Mouse (Mus musculus) MEL (cell line): ENCODE data around the gene Lrrc7. TPM values are rescaled to one million over a fixed set of nuclear protein-coding genes. Genes with fewer than 3 reads are reported as not detected.

ENCODE experiments used
- DNase-seq: peaks from one replicate; pipeline ENCODE4 v3.0.0; 2011; ENCODE audit warnings: low read depth, low spot score
- H3K27ac ChIP-seq: 2 replicates; pipeline ENCODE4 v1.5.1; 2012; ENCODE audit warnings: low read depth, mild to moderate bottlenecking, control low read depth, low read length, moderate library complexity; ENCODE audit not compliant: control insufficient read depth
- H3K27me3 ChIP-seq, 2 experiments: fragments of 150-350 bp in 1 of 2; sonication (generic) in 1 of 2; 2 replicates each; pipeline ENCODE4 v1.6.1; 2012; ENCODE audit warnings: low read length in 2 of 2, mild to moderate bottlenecking in 2 of 2, improper control_type of control experiment in 1 of 2, moderate library complexity in 1 of 2; ENCODE audit not compliant: insufficient read depth in 2 of 2, control insufficient read depth in 1 of 2
- H3K36me3 ChIP-seq, 2 experiments: 2 replicates each; pipeline ENCODE4 v1.6.1; 2012 to 2014; ENCODE audit warnings: low read length in 2 of 2, improper control_type of control experiment in 1 of 2, inconsistent platforms in 1 of 2, mild to moderate bottlenecking in 1 of 2; ENCODE audit not compliant: insufficient read depth in 2 of 2, control insufficient read depth in 1 of 2
- H3K4me1 ChIP-seq, 2 experiments: fragments of 150-350 bp in 1 of 2; sonication (generic) in 1 of 2; 2 replicates each; pipeline ENCODE4 v1.6.1; 2012; ENCODE audit warnings: low read length in 2 of 2, improper control_type of control experiment in 1 of 2, mild to moderate bottlenecking in 1 of 2; ENCODE audit not compliant: insufficient read depth in 2 of 2, control insufficient read depth in 1 of 2
- H3K4me3 ChIP-seq, 2 experiments: fragments of 150-350 bp in 1 of 2; sonication (generic) in 1 of 2; 2 replicates each; pipeline ENCODE4 v1.5.1; 2012; ENCODE audit warnings: low read depth in 2 of 2, low read length in 2 of 2, mild to moderate bottlenecking in 2 of 2, moderate library complexity in 2 of 2, control low read depth in 1 of 2, improper control_type of control experiment in 1 of 2; ENCODE audit not compliant: control insufficient read depth in 1 of 2, insufficient read depth in 1 of 2
- H3K79me2 ChIP-seq: 2 replicates; pipeline ENCODE4 v1.6.1; 2012; ENCODE audit warnings: mild to moderate bottlenecking, low read length, moderate library complexity; ENCODE audit not compliant: control insufficient read depth, poor library complexity, insufficient read depth
- H3K9ac ChIP-seq: 2 replicates; pipeline ENCODE4 v1.6.1; 2012; ENCODE audit warnings: low read depth, mild to moderate bottlenecking, control low read depth, low read length, moderate library complexity; ENCODE audit not compliant: control insufficient read depth, poor library complexity, severe bottlenecking
- H3K9me3 ChIP-seq: fragments of 150-350 bp; sonication (generic); replicated peaks from 2 replicates; pipeline ENCODE4 v1.6.1; 2012; ENCODE audit warnings: mild to moderate bottlenecking, low read length, improper control_type of control experiment, moderate library complexity; ENCODE audit not compliant: insufficient read depth
- BHLHE40 ChIP-seq: IDR thresholded peaks from 2 replicates; pipeline ENCODE4 v1.6.1; 2012; ENCODE audit warnings: low read depth, mild to moderate bottlenecking, inconsistent platforms, low read length, improper control_type of control experiment, borderline replicate concordance
- CHD1 ChIP-seq: IDR thresholded peaks from 2 replicates; pipeline ENCODE4 v1.6.1; 2012; ENCODE audit warnings: low read depth, mild to moderate bottlenecking, inconsistent platforms, low read length, improper control_type of control experiment
- CTCF ChIP-seq, 3 experiments: IDR thresholded peaks in 2 of 3; conservative IDR thresholded peaks in 1 of 3; 2 replicates each; pipeline ENCODE4 v1.5.1; 2011 to 2012; ENCODE audit warnings: low read length in 3 of 3, low read depth in 2 of 3, mild to moderate bottlenecking in 2 of 3, improper control_type of control experiment in 1 of 3, inconsistent platforms in 1 of 3, mixed read lengths in 1 of 3, moderate library complexity in 1 of 3; ENCODE audit not compliant: control insufficient read depth in 1 of 3, insufficient read depth in 1 of 3, poor library complexity in 1 of 3, severe bottlenecking in 1 of 3
- E2F4 ChIP-seq: IDR thresholded peaks from 2 replicates; pipeline ENCODE4 v1.6.1; 2011; ENCODE audit warnings: low read depth, low read length, improper control_type of control experiment, borderline replicate concordance
- EP300 ChIP-seq, 2 experiments: IDR thresholded peaks; 2 replicates each; pipeline ENCODE4 v1.6.1; 2011; ENCODE audit warnings: improper control_type of control experiment in 2 of 2, low read length in 2 of 2, low read depth in 1 of 2, mild to moderate bottlenecking in 1 of 2
- JUND ChIP-seq: IDR thresholded peaks from 2 replicates; pipeline ENCODE4 v1.6.1; 2011; ENCODE audit warnings: low read depth, mild to moderate bottlenecking, improper control_type of control experiment, low read length
- MAZ ChIP-seq: IDR thresholded peaks from 2 replicates; pipeline ENCODE4 v1.6.1; 2012; ENCODE audit warnings: low read depth, mild to moderate bottlenecking, inconsistent platforms, low read length, improper control_type of control experiment
- MYB ChIP-seq: IDR thresholded peaks from 2 replicates; pipeline ENCODE4 v1.6.1; 2011; ENCODE audit warnings: mild to moderate bottlenecking, low read depth, low read length, improper control_type of control experiment
- NELFE ChIP-seq: IDR thresholded peaks from 2 replicates; pipeline ENCODE4 v1.6.1; 2011; ENCODE audit warnings: low read depth, low read length, improper control_type of control experiment
- NRF1 ChIP-seq: IDR thresholded peaks from 2 replicates; pipeline ENCODE4 v1.6.1; 2014; ENCODE audit warnings: low read depth, mild to moderate bottlenecking, inconsistent platforms, low read length, improper control_type of control experiment, moderate library complexity; ENCODE audit not compliant: poor library complexity, insufficient read depth, severe bottlenecking
- POLR2A ChIP-seq, 2 experiments: IDR thresholded peaks; 2 replicates each; pipeline ENCODE4 v1.6.1; 2011 to 2012; ENCODE audit warnings: low read length in 2 of 2, mild to moderate bottlenecking in 2 of 2, control low read depth in 1 of 2, improper control_type of control experiment in 1 of 2, low read depth in 1 of 2, moderate library complexity in 1 of 2; ENCODE audit not compliant: control insufficient read depth in 1 of 2, insufficient read depth in 1 of 2, poor library complexity in 1 of 2
- RAD21 ChIP-seq: IDR thresholded peaks from 2 replicates; pipeline ENCODE4 v1.6.1; 2011; ENCODE audit warnings: mild to moderate bottlenecking, low read depth, low read length, improper control_type of control experiment
- SIN3A ChIP-seq: IDR thresholded peaks from 2 replicates; pipeline ENCODE4 v1.6.1; 2012; ENCODE audit warnings: low read length, improper control_type of control experiment, inconsistent platforms
- SMC3 ChIP-seq: IDR thresholded peaks from 2 replicates; pipeline ENCODE4 v1.6.1; 2011; ENCODE audit warnings: low read depth, low read length, improper control_type of control experiment
- UBTF ChIP-seq: IDR thresholded peaks from 2 replicates; pipeline ENCODE4 v1.6.1; 2012; ENCODE audit warnings: low read depth, mild to moderate bottlenecking, inconsistent platforms, low read length, improper control_type of control experiment, moderate library complexity, borderline replicate concordance; ENCODE audit not compliant: insufficient read depth
- USF2 ChIP-seq, 2 experiments: IDR thresholded peaks; 2 replicates each; pipeline ENCODE4 v1.6.1; 2011 to 2012; ENCODE audit warnings: improper control_type of control experiment in 2 of 2, low read length in 2 of 2, borderline replicate concordance in 1 of 2, inconsistent platforms in 1 of 2, low read depth in 1 of 2, mild to moderate bottlenecking in 1 of 2; ENCODE audit not compliant: insufficient read depth in 1 of 2
- ZC3H11A ChIP-seq: IDR thresholded peaks from 2 replicates; pipeline ENCODE4 v1.6.1; 2012; ENCODE audit warnings: low read depth, mild to moderate bottlenecking, inconsistent platforms, low read length, improper control_type of control experiment
- polyA plus RNA-seq, 2 experiments: library from polyadenylated mRNA; stranded (reverse) in 1 of 2; unstranded in 1 of 2; fragments of >175 nt in 1 of 2; fragments of >200 nt in 1 of 2; gene quantifications; 2 replicates each; pipeline versions ENCODE4 v1.2.1 to v1.2.4; 2012; ENCODE audit warnings: low replicate concordance in 2 of 2, low read depth in 1 of 2; ENCODE audit not compliant: insufficient read length in 2 of 2, insufficient read depth in 1 of 2, missing spikeins in 1 of 2
- total RNA-seq: library from RNA; depleted of rRNA; stranded (reverse); fragments of 300-350 nt; gene quantifications from 2 replicates; pipeline ENCODE4 v1.2.3, GENCODE M21; 2012

Gene Lrrc7
- total and polyA plus RNA-seq, 3 experiments, result not detected

GRCm38 (mm10) chr3:158387413-158388075 is 174.5 kb downstream of the Lrrc7 start:
- Histone ChIP-seq H3K79me2 (no peaks in the 10 kb centered on the region), H3K36me3 (no peaks in the 10 kb centered on the region), H3K4me1 (no peaks in the 10 kb centered on the region), H3K27me3 (no peaks in the 10 kb centered on the region), H3K4me3 (no peak overlapping the region), H3K9me3 (no peaks in the 10 kb centered on the region), H3K9ac (no peak overlapping the region)
- DNase-seq, result no peak
- TF ChIP-seq NRF1 (no peak), POLR2A (IDR thresholded peaks at IDR 0.05; ENCODE audit: control insufficient read depth in 1 of 2, insufficient read depth in 1 of 2, low read depth in 1 of 2, low read length in 2 of 2, poor library complexity in 1 of 2) (no peak), EP300 (IDR thresholded peaks at IDR 0.05; ENCODE audit: low read depth in 1 of 2, low read length in 2 of 2) (no peak), USF2 (IDR thresholded peaks at IDR 0.05; ENCODE audit: borderline replicate concordance in 1 of 2, insufficient read depth in 1 of 2, low read depth in 1 of 2, low read length in 2 of 2) (no peak), SIN3A (no peak), BHLHE40 (no peak), SMC3 (no peak), UBTF (no peak)
- TF ChIP-seq, all 39 proteins: peak for 0
- no peak overlapping the region for H3K27ac ChIP-seq

DNA sequence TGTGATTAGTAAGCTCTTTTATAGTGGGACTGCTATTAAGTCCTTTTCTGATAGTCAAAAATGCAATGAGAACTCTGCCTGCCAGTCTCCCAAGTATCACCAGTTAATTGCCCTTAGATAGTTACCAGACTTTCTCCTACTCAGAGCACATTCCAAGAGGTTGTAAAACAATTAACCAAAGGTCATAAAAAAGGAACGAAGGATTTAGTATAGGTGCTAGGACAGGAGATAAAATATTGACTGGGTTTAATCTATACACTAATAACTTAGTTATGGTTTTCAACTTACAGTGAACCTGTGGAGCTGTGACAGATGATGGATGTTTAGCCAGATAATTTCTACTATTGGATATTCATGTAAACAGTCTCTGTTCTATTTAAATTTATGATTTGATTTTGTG is 175.2 kb downstream of the Lrrc7 start:
- TF ChIP-seq CHD1 (no peak), E2F4 (no peak)
- TF ChIP-seq, all 39 proteins: peak for 0
- Histone ChIP-seq H3K4me3 (no peak overlapping the region), H3K9ac (no peak overlapping the region), H3K27me3 (no peaks in the 10 kb centered on the region), H3K27ac (no peak overlapping the region), H3K79me2 (no peaks in the 10 kb centered on the region), H3K9me3 (no peaks in the 10 kb centered on the region), H3K4me1 (no peaks in the 10 kb centered on the region), H3K36me3 (no peaks in the 10 kb centered on the region)
- DNase-seq, result no peak

- peak; percentile 39 for DNase-seq
- no peak overlapping the region for H3K27ac ChIP-seq
- H3K79me2 ChIP-seq, result no peaks in the 10 kb centered on the region
- no peak overlapping the region for H3K9ac ChIP-seq
- no peaks in the 10 kb centered on the region for H3K36me3 ChIP-seq
- H3K4me1 ChIP-seq, result no peaks in the 10 kb centered on the region
- no peaks in the 10 kb centered on the region for H3K27me3 ChIP-seq
- no peaks in the 10 kb centered on the region for H3K9me3 ChIP-seq
- H3K4me3 ChIP-seq, result no peak overlapping the region
- TF ChIP-seq MYB, result no peak
- TF ChIP-seq EP300 (IDR thresholded peaks at IDR 0.05; ENCODE audit: low read depth in 1 of 2, low read length in 2 of 2), result no peak
- no peak for TF ChIP-seq NELFE
- peak; percentile 58 for TF ChIP-seq SMC3
- peak in 2 of 3 experiments; percentile 52 to 61; a peak in 4 of 6 replicates for TF ChIP-seq CTCF (IDR thresholded peaks at IDR 0.05 in 2 of 3, conservative IDR thresholded peaks at IDR 0.05 in 1 of 3; ENCODE audit: control insufficient read depth in 1 of 3, insufficient read depth in 1 of 3, low read depth in 2 of 3, low read length in 3 of 3, poor library complexity in 1 of 3, severe bottlenecking in 1 of 3)
- TF ChIP-seq JUND, result no peak
- TF ChIP-seq ZC3H11A, result peak; percentile 36; the same call in 1 of the 2 replicates
- TF ChIP-seq MAZ, result no peak
- no peak for TF ChIP-seq BHLHE40
- TF ChIP-seq RAD21, result peak; percentile 47
These were observed 186.1 kb downstream of the Lrrc7 start for GRCm38 (mm10) chr3:158375885-158376284.
